17 mouse cellular contexts compared by ENCODE assay signal in the genomic region with DNA sequence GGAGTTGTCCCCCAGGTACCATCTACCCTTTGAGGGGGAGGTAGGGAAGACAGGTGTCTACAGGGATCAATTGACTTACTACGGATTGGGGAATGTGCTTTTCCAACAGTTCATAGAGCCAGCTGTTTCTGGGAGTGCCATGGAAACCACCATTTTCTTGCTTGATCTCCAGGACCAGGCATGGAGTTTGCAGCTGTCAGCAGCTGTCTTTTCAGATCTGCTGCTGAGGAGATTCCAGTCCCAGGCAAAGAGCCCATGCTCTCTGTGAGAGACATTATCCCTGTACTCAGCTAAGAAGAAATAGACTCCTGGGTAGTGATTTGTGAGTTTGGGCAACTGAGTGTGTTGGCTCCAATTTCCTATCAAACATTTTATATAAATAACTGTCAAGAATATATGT.
DNase-seq lines count a peak whose midpoint lies in the region; ATAC-seq lines count a peak whose summit lies in the region.
"Had no signal": no experiment of that assay in that cellular context is flagged by ENCODE, and none has a peak within 500 bp of the region (broad histone marks: within the 10 kb centered on the region; RNA-seq: fewer than 3 reads in every experiment).

No protein-coding gene starts in this region.

- no peaks in the 10 kb centered on the region for H3K36me3 ChIP-seq in embryonic facial prominence, embryonic 14.5 days (ENCODE audit: control insufficient read depth, insufficient read depth, low read length)
- no peaks in the 10 kb centered on the region for H3K36me3 ChIP-seq in embryonic facial prominence, embryonic 10.5 days (replicated peaks)
- H3K36me3 ChIP-seq in kidney, embryonic 15.5 days = no peaks in the 10 kb centered on the region
- H3K36me3 ChIP-seq in forebrain, embryonic 16.5 days (ENCODE audit: control insufficient read depth, insufficient read depth) = no peaks in the 10 kb centered on the region
- H3K36me3 ChIP-seq: heart, embryonic 13.5 days; limb, embryonic 15.5 days; stomach, embryonic 15.5 days had no signal

- WGBS in embryonic facial prominence, embryonic 14.5 days = 67% methylated on average over 1 of the region's 1 CpGs
- WGBS in embryonic facial prominence, embryonic 10.5 days = 67% methylated on average over 1 of the region's 1 CpGs
- 33% methylated on average over 1 of the region's 1 CpGs for WGBS in kidney, embryonic 15.5 days
- 89% methylated on average over 1 of the region's 1 CpGs for WGBS in forebrain, embryonic 16.5 days

- no peak overlapping the region; the same call in 1 of the 2 replicates for H3K27ac ChIP-seq in embryonic facial prominence, embryonic 14.5 days (replicated peaks; ENCODE audit: low read depth, low read length)
- H3K27ac ChIP-seq in embryonic facial prominence, embryonic 10.5 days (replicated peaks) = no peak overlapping the region
- H3K27ac ChIP-seq in kidney, embryonic 15.5 days = no peak overlapping the region
- no peak overlapping the region for H3K27ac ChIP-seq in forebrain, embryonic 16.5 days (ENCODE audit: low read length)
- H3K27ac ChIP-seq: heart, embryonic 13.5 days; hindbrain, embryonic 14.5 days; limb, embryonic 15.5 days; stomach, embryonic 15.5 days had no signal

- no peaks in the 10 kb centered on the region for H3K27me3 ChIP-seq in embryonic facial prominence, embryonic 14.5 days (replicated peaks; ENCODE audit: control insufficient read depth, insufficient read depth, low read length)
- no peaks in the 10 kb centered on the region for H3K27me3 ChIP-seq in embryonic facial prominence, embryonic 10.5 days (replicated peaks; ENCODE audit: low read depth, poor library complexity, severe bottlenecking)
- no peaks in the 10 kb centered on the region for H3K27me3 ChIP-seq in kidney, embryonic 15.5 days
- H3K27me3 ChIP-seq in forebrain, embryonic 16.5 days (replicated peaks; ENCODE audit: control insufficient read depth, insufficient read depth, low read length) = no peaks in the 10 kb centered on the region
- H3K27me3 ChIP-seq: heart, embryonic 13.5 days; limb, embryonic 15.5 days; stomach, embryonic 15.5 days had no signal

- no peak overlapping the region for H3K9ac ChIP-seq in embryonic facial prominence, embryonic 14.5 days (ENCODE audit: low read depth, low read length)
- H3K9ac ChIP-seq in kidney, embryonic 15.5 days = no peak overlapping the region
- H3K9ac ChIP-seq in forebrain, embryonic 16.5 days (replicated peaks; ENCODE audit: low read depth, low read length) = no peak overlapping the region
- H3K9ac ChIP-seq: forebrain, postnatal 0 days; heart, embryonic 13.5 days; hindbrain, embryonic 14.5 days; limb, embryonic 15.5 days; liver, postnatal 0 days; stomach, embryonic 15.5 days had no signal

- H3K4me3 ChIP-seq in embryonic facial prominence, embryonic 14.5 days (ENCODE audit: low read depth, low read length) = no peak overlapping the region
- H3K4me3 ChIP-seq in embryonic facial prominence, embryonic 10.5 days = no peak overlapping the region
- no peak overlapping the region for H3K4me3 ChIP-seq in kidney, embryonic 15.5 days (replicated peaks)
- no peak overlapping the region for H3K4me3 ChIP-seq in forebrain, embryonic 16.5 days (replicated peaks; ENCODE audit: low read length)
- H3K4me3 ChIP-seq: heart, embryonic 13.5 days; limb, embryonic 15.5 days; stomach, embryonic 15.5 days had no signal

- intact Hi-C loops in heart, postnatal 14 days (cut with DNase I) = no loop called here

- no peaks in the 10 kb centered on the region for H3K9me3 ChIP-seq in embryonic facial prominence, embryonic 14.5 days (ENCODE audit: control insufficient read depth, low read length)
- H3K9me3 ChIP-seq in embryonic facial prominence, embryonic 10.5 days = no peaks in the 10 kb centered on the region
- no peaks in the 10 kb centered on the region for H3K9me3 ChIP-seq in kidney, embryonic 15.5 days (replicated peaks)
- H3K9me3 ChIP-seq in forebrain, embryonic 16.5 days (ENCODE audit: control insufficient read depth, low read length) = no peaks in the 10 kb centered on the region
- H3K9me3 ChIP-seq: heart, embryonic 13.5 days; limb, embryonic 15.5 days; stomach, embryonic 15.5 days had no signal

- ATAC-seq in embryonic facial prominence, embryonic 14.5 days (ENCODE audit: low read depth) = peak; percentile 72; the same call in 1 of the 2 replicates
- ATAC-seq in kidney, embryonic 15.5 days (replicated peaks; ENCODE audit: low FRiP score) = 0 out of 2 replicates have a peak, but pooled peaks have one; percentile 9
- no peak for ATAC-seq in forebrain, embryonic 16.5 days
- ATAC-seq: forebrain, postnatal 0 days; intestine, embryonic 16.5 days had no signal

- peak; percentile 68 for DNase-seq in embryonic facial prominence, embryonic 14.5 days (ENCODE audit: low spot score)
- no peak for DNase-seq in embryonic facial prominence, embryonic 10.5 days (ENCODE audit: low spot score)
- DNase-seq in kidney, adult 8-10 months = no peak
- peak; percentile 40 to 59 for DNase-seq in heart, postnatal 14 days
- DNase-seq in lung, postnatal 36 days = peak; percentile 35
- no peak for DNase-seq in thymus, postnatal 10 days (ENCODE audit: low spot score in 2 of 2)
- DNase-seq: cerebellum, postnatal 14 days; forebrain, postnatal 0 days; layer of hippocampus, postnatal 36 days had no signal

- H3K4me1 ChIP-seq in embryonic facial prominence, embryonic 14.5 days (ENCODE audit: control insufficient read depth, insufficient read depth, low read length) = no peaks in the 10 kb centered on the region
- no peaks in the 10 kb centered on the region for H3K4me1 ChIP-seq in embryonic facial prominence, embryonic 10.5 days
- 0 out of 2 replicates have a peak, but pooled peaks cover 9% of the 10 kb centered on the region for H3K4me1 ChIP-seq in kidney, embryonic 15.5 days
- H3K4me1 ChIP-seq in forebrain, embryonic 16.5 days (replicated peaks; ENCODE audit: control insufficient read depth, insufficient read depth, low read length) = peaks cover 7% of the 10 kb centered on the region; the same call in 1 of the 2 replicates
- H3K4me1 ChIP-seq: limb, embryonic 15.5 days had no signal

- H3K4me2 ChIP-seq in embryonic facial prominence, embryonic 14.5 days (ENCODE audit: low read depth, low read length) = no peak overlapping the region
- H3K4me2 ChIP-seq in kidney, embryonic 15.5 days = no peak overlapping the region
- no peak overlapping the region for H3K4me2 ChIP-seq in forebrain, embryonic 16.5 days (ENCODE audit: low read length)
- H3K4me2 ChIP-seq: heart, embryonic 13.5 days; hindbrain, embryonic 14.5 days; limb, embryonic 15.5 days; stomach, embryonic 15.5 days had no signal

Comparison
In these comparisons a context has a peak if more than half of its experiments do, and no peak if none do; other contexts are left out.
1. DNase-seq: peak in embryonic facial prominence, embryonic 14.5 days (single experiment), heart, postnatal 14 days (2 of 2) and lung, postnatal 36 days (single experiment); none in embryonic facial prominence, embryonic 10.5 days (single experiment), kidney, adult 8-10 months (0 of 2) and thymus, postnatal 10 days (0 of 2).